Mouse (Mus musculus) midbrain, postnatal 0 days (tissue): Measurements from ENCODE around the gene Ddt. TPM values are rescaled to one million over a fixed set of nuclear protein-coding genes. Genes with fewer than 3 reads are reported as not detected.
A peak's percentile ranks its signal among the peaks of the same experiment; 100 is the strongest.

Experiments used
- ATAC-seq: fragments of 200-750 bp; cut with Nextera tagmentation; 2 replicates; pipeline ENCODE4 v1.8.0; 2017; ENCODE audit warnings: moderate number of reproducible peaks, mild to moderate bottlenecking, moderate TSS enrichment, moderate library complexity; ENCODE audit not compliant: low FRiP score
- DNase-seq: peaks from one replicate; pipeline ENCODE4 v3.0.0-alpha.2; 2015; ENCODE audit warnings: low spot score
- H3K27ac ChIP-seq: fragments of 300-500 bp; sonication (generic); 2 replicates; pipeline ENCODE4 v1.5.1; 2014; ENCODE audit warnings: low read depth, mild to moderate bottlenecking, low read length, mixed read lengths
- H3K27me3 ChIP-seq: fragments of 300-500 bp; sonication (generic); 2 replicates; pipeline ENCODE4 v1.6.1; 2014; ENCODE audit warnings: low read length, control low read depth, mixed read lengths; ENCODE audit not compliant: insufficient read depth
- H3K36me3 ChIP-seq: fragments of 300-500 bp; sonication (generic); 2 replicates; pipeline ENCODE4 v1.6.1; 2014; ENCODE audit warnings: low read length, control low read depth, mixed read lengths; ENCODE audit not compliant: insufficient read depth
- H3K4me1 ChIP-seq: fragments of 300-500 bp; sonication (generic); 2 replicates; pipeline ENCODE4 v1.6.1; 2014; ENCODE audit warnings: mild to moderate bottlenecking, control low read depth, antibody characterized with exemption, low read length, mixed read lengths; ENCODE audit not compliant: insufficient read depth
- H3K4me2 ChIP-seq: fragments of 300-500 bp; sonication (generic); 2 replicates; pipeline ENCODE4 v1.6.1; 2014; ENCODE audit warnings: low read depth, mild to moderate bottlenecking, low read length, mixed read lengths; ENCODE audit not compliant: poor library complexity, severe bottlenecking
- H3K4me3 ChIP-seq: fragments of 300-500 bp; sonication (generic); 2 replicates; pipeline ENCODE4 v1.5.1; 2014; ENCODE audit warnings: low read depth, mild to moderate bottlenecking, low read length, moderate library complexity
- H3K9ac ChIP-seq: fragments of 300-500 bp; sonication (generic); replicated peaks from 2 replicates; pipeline ENCODE4 v1.6.1; 2014; ENCODE audit warnings: mild to moderate bottlenecking, low read length, moderate library complexity, mixed read lengths; ENCODE audit not compliant: poor library complexity, severe bottlenecking
- H3K9me3 ChIP-seq: fragments of 300-500 bp; sonication (generic); 2 replicates; pipeline ENCODE4 v1.6.1; 2016; ENCODE audit warnings: low read length, control low read depth
- CTCF ChIP-seq: IDR thresholded peaks from 2 replicates; pipeline ENCODE4 v1.5.1; 2016; ENCODE audit warnings: antibody characterized with exemption, mild to moderate bottlenecking
- WGBS: fragments of 180-500 bp; shearing (Covaris S2); extraction: QIAGEN DNeasy Blood & Tissue Kit; methylation state at CpG from one replicate; pipeline ENCODE4 v1.1.7; 2014; 5-methylcytosine and 5-hydroxymethylcytosine counted together
- polyA plus RNA-seq: library from polyadenylated mRNA; unstranded; fragments of >200 nt; fragmentation: Nextera tagmentation; extraction: Ambion mirVana; gene quantifications from 2 replicates; pipeline ENCODE4 v1.2.1, GENCODE M21; 2015
- total RNA-seq: library from RNA; depleted of rRNA; stranded (reverse); fragments of >200 nt; gene quantifications from 2 replicates; pipeline ENCODE4 v1.2.3, GENCODE M21; 2014; rRNA removed

Ddt gene
- 71.1 and 72.9 TPM in 2 replicates for total RNA-seq
- 92.9 and 102 TPM in 2 replicates for polyA plus RNA-seq

GRCm38 (mm10) chr10:75772795-75773664 lies at the start of gene Ddt:
TSS of gene Ddt (minus strand) at chr10:75773414.
- peak within 1 kb of the TSS; percentile 64 for H3K9ac ChIP-seq
- H3K36me3 ChIP-seq = no peaks in the 10 kb centered on the region
- H3K4me2 ChIP-seq = peak within 1 kb of the TSS; percentile 99
- no peak within 1 kb of the TSS for H3K27ac ChIP-seq
- H3K4me3 ChIP-seq = peak within 1 kb of the TSS; percentile 60
- peak; percentile 96 for DNase-seq
- H3K4me1 ChIP-seq = no peaks in the 10 kb centered on the region
- ATAC-seq = peak; percentile 95
- H3K27me3 ChIP-seq = peaks cover 8% of the 10 kb centered on the region; the same call in 1 of the 2 replicates
- 1% methylated on average over 44 of the region's 47 CpGs for WGBS
- peak; percentile 60 for TF ChIP-seq CTCF
- no peaks in the 10 kb centered on the region for H3K9me3 ChIP-seq

GRCm38 (mm10) chr10:75822443-75822842 lies 49.2 kb upstream of the Ddt start, which contains the start of gene Gstt4:
TSS of gene Gstt4 (minus strand) at chr10:75822543.
- Histone ChIP-seq H3K4me2 (no peak within 1 kb of the TSS), H3K4me3 (no peak within 1 kb of the TSS), H3K9ac (no peak within 1 kb of the TSS), H3K36me3 (no peaks in the 10 kb centered on the region), H3K4me1 (no peaks in the 10 kb centered on the region), H3K27me3 (no peaks in the 10 kb centered on the region), H3K27ac (no peak within 1 kb of the TSS), H3K9me3 (no peaks in the 10 kb centered on the region)
- ATAC-seq = no peak
- DNase-seq = no peak
- 97% methylated on average over 2 of the region's 2 CpGs for WGBS
- no peak for TF ChIP-seq CTCF

DNA sequence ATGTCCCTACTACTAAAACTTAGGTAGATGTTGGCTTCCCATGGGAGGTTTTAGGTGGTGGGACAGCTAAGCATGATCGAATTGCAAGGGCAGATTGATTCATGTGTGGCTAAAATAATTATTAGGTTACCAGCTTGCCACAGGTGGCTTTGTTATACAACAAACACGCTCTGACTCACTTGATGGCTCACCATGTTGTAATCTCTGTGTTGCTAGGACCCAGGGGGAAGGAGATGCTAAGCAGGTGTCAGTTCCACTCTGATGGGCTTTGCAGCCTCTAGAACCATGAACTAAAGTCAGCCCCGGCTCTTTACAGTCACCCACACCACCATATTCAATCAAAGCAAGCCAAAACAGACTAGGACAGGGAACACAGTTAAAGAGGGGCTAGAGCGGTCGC lies 46.7 kb upstream of the Ddt start:
- TF ChIP-seq CTCF = no peak
- Histone ChIP-seq H3K4me3 (no peak overlapping the region), H3K27me3 (no peaks in the 10 kb centered on the region), H3K4me1 (no peaks in the 10 kb centered on the region), H3K9ac (no peak overlapping the region), H3K4me2 (no peak overlapping the region), H3K9me3 (no peaks in the 10 kb centered on the region), H3K27ac (no peak overlapping the region), H3K36me3 (no peaks in the 10 kb centered on the region)
- 89% methylated on average over 5 of the region's 5 CpGs for WGBS
- ATAC-seq (no peak), DNase-seq (no peak)

DNA sequence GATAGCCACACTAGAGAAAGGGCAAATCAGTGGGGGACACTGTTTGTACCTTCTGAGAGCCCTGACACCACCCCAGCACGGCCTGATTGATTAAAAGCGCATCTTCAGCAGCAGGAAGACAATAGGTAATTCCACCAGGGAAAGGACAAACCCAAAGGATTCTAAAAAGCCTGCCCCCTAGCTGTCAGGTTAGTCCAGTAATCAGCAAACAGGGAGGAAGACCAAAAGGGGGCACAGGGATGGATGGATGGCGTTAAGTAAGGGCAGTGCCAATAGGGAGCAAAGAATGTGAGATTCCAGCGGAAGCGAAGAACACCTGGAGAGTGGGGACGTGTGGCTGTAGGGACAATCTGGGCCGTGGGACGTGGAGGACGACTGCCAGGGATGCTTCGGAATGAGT lies 45.4 kb upstream of the Ddt start:
- no peak for TF ChIP-seq CTCF
- H3K27ac ChIP-seq = no peak overlapping the region
- H3K4me1 ChIP-seq = no peaks in the 10 kb centered on the region
- H3K9me3 ChIP-seq = no peaks in the 10 kb centered on the region
- ATAC-seq (no peak), DNase-seq (no peak)
- H3K4me2 ChIP-seq = no peak overlapping the region
- H3K36me3 ChIP-seq = no peaks in the 10 kb centered on the region
- 60% methylated on average over 10 of the region's 10 CpGs for WGBS
- no peak overlapping the region for H3K4me3 ChIP-seq
- no peaks in the 10 kb centered on the region for H3K27me3 ChIP-seq
- H3K9ac ChIP-seq = no peak overlapping the region

GRCm38 (mm10) chr10:75804217-75804616 lies 31.0 kb upstream of the Ddt start:
- WGBS = 74% methylated on average over 2 of the region's 2 CpGs
- Histone ChIP-seq H3K27me3 (no peaks in the 10 kb centered on the region), H3K27ac (no peak overlapping the region), H3K9ac (no peak overlapping the region), H3K9me3 (no peaks in the 10 kb centered on the region), H3K36me3 (no peaks in the 10 kb centered on the region), H3K4me3 (no peak overlapping the region), H3K4me2 (no peak overlapping the region), H3K4me1 (no peaks in the 10 kb centered on the region)
- no peak for DNase-seq
- TF ChIP-seq CTCF = no peak
- ATAC-seq = no peak

GRCm38 (mm10) chr10:75798176-75798696 lies 25.0 kb upstream of the Ddt start, which contains the start of gene Gstt1:
TSS of gene Gstt1 (minus strand) at chr10:75798584.
- Histone ChIP-seq H3K4me3 (peak within 1 kb of the TSS; percentile 35), H3K36me3 (no peaks in the 10 kb centered on the region), H3K9ac (peak within 1 kb of the TSS; percentile 51), H3K4me2 (peak within 1 kb of the TSS; percentile 55), H3K9me3 (no peaks in the 10 kb centered on the region), H3K27me3 (peaks cover 5% of the 10 kb centered on the region; the same call in 1 of the 2 replicates), H3K27ac (peak within 1 kb of the TSS; percentile 34), H3K4me1 (peaks cover 11% of the 10 kb centered on the region; the same call in 1 of the 2 replicates)
- ATAC-seq = no peak
- peak; percentile 41 for DNase-seq
- 0 out of 2 replicates have a peak, but pooled peaks have one; percentile 6 for TF ChIP-seq CTCF
- WGBS = 1% methylated on average over 18 of the region's 18 CpGs
